Mouse (Mus musculus) myocyte (in vitro differentiated cells): ENCODE results near the gene Eya4.

Experiments
- E2F4 ChIP-seq: IDR thresholded peaks from one replicate; pipeline ENCODE4 v1.6.1; 2011; ENCODE audit warnings: mild to moderate bottlenecking, control low read depth, moderate library complexity; ENCODE audit not compliant: insufficient read depth
- MAX ChIP-seq: IDR thresholded peaks from one replicate; pipeline ENCODE4 v1.6.1; 2011; ENCODE audit warnings: low read depth, mild to moderate bottlenecking, control low read depth
- POLR2A ChIP-seq: IDR thresholded peaks from one replicate; pipeline ENCODE4 v1.6.1; 2011; ENCODE audit warnings: low read depth, mild to moderate bottlenecking, control low read depth, moderate library complexity; ENCODE audit not compliant: insufficient read length
- POLR2AphosphoS2 ChIP-seq: IDR thresholded peaks from one replicate; pipeline ENCODE4 v1.6.1; 2011; ENCODE audit warnings: low read depth, control low read depth; ENCODE audit not compliant: insufficient read length
- TCF3 ChIP-seq: IDR thresholded peaks from one replicate; pipeline ENCODE4 v1.6.1; 2011; ENCODE audit warnings: low read depth, control low read depth; ENCODE audit not compliant: insufficient read length
- USF1 ChIP-seq: IDR thresholded peaks from one replicate; pipeline ENCODE4 v1.6.1; 2011; ENCODE audit warnings: low read depth, mild to moderate bottlenecking, control low read depth, moderate library complexity

DNA sequence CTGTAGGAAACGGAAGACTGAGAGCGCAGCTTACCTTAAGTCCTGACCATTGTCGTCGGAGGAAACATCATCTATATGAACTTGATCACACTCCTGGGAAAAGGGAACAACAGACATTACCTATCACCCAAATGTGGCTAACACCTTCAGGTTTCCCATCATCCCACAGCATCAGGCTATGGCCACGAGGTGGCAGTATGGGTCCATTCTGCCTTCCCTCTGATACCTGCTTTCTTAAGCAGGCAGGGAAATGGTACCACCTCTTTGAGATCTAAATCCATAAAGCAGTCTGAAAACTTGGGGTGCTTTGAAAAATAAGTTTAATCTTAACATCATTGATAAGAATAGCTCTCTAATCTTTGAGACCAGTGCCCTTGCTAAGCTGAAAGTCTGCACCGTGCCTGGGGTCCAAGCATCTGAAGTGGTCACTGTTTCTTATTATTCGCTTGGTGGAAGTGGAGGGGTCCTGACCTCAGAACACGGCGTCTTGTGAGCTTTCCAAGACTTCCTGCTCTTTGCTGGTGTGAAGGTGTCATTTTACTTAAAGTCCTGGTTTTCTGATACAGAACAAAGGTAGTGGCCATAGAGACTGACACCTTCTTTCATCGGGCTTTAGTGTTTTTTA, 233.7 kb downstream of the Eya4 start:
- TF ChIP-seq POLR2A: no peak
- TF ChIP-seq MAX: no peak
- TF ChIP-seq TCF3: no peak
- no peak for TF ChIP-seq E2F4
- no peak for TF ChIP-seq POLR2AphosphoS2
- no peak for TF ChIP-seq USF1
